Mouse (Mus musculus) hindbrain, embryonic 16.5 days (tissue): ENCODE measurements at regions not wholly inside any gene's neighbourhood (a gene's known extent, or its start where the extent isn't known, plus 50 kb on each side); places are given as distances from the start of the nearest gene placed in this dataset.
"Not testable (repeated sequence)": the region's sequence is repeated elsewhere in the genome, so short reads cannot be mapped to it uniquely, and the experiment has no call there.

Experiments used
- ATAC-seq: fragments of 200-750 bp; cut with Nextera tagmentation; 2 replicates; pipeline ENCODE4 v1.8.0; 2017; ENCODE audit warnings: moderate TSS enrichment, moderate library complexity
- H3K27ac ChIP-seq: fragments of 300-500 bp; sonication (generic); 2 replicates; pipeline ENCODE4 v1.5.1; 2014; ENCODE audit warnings: low read depth, mild to moderate bottlenecking, control low read depth, low read length, moderate library complexity
- H3K27me3 ChIP-seq: fragments of 300-500 bp; sonication (generic); replicated peaks from 2 replicates; pipeline ENCODE4 v1.6.1; 2014; ENCODE audit warnings: low read length; ENCODE audit not compliant: control insufficient read depth, insufficient read depth
- H3K36me3 ChIP-seq: fragments of 300-500 bp; sonication (generic); 2 replicates; pipeline ENCODE4 v1.6.1; 2014; ENCODE audit warnings: mild to moderate bottlenecking, low read length, moderate library complexity, mixed read lengths; ENCODE audit not compliant: control insufficient read depth, insufficient read depth
- H3K4me1 ChIP-seq: fragments of 300-500 bp; sonication (generic); 2 replicates; pipeline ENCODE4 v1.6.1; 2014; ENCODE audit warnings: low read depth, low read length; ENCODE audit not compliant: control insufficient read depth, insufficient read depth
- H3K4me2 ChIP-seq: fragments of 300-500 bp; sonication (generic); 2 replicates; pipeline ENCODE4 v1.6.1; 2014; ENCODE audit warnings: mild to moderate bottlenecking, low read length, control low read depth, moderate library complexity
- H3K4me3 ChIP-seq: fragments of 300-500 bp; sonication (generic); 2 replicates; pipeline ENCODE4 v1.5.1; 2014; ENCODE audit warnings: mild to moderate bottlenecking, low read length, control low read depth, moderate library complexity
- H3K9ac ChIP-seq: fragments of 300-500 bp; sonication (generic); 2 replicates; pipeline ENCODE4 v1.6.1; 2014; ENCODE audit warnings: low read depth, mild to moderate bottlenecking, control low read depth, low read length, moderate library complexity
- H3K9me3 ChIP-seq: fragments of 300-500 bp; sonication (generic); 2 replicates; pipeline ENCODE4 v1.6.1; 2014; ENCODE audit warnings: mild to moderate bottlenecking, low read length, moderate library complexity; ENCODE audit not compliant: control insufficient read depth
- WGBS: fragments of 180-500 bp; shearing (Covaris S2); extraction: QIAGEN DNeasy Blood & Tissue Kit; methylation state at CpG from one replicate; pipeline ENCODE4 v1.1.7; 2014; 5-methylcytosine and 5-hydroxymethylcytosine counted together

- Histone ChIP-seq H3K9ac (no peak overlapping the region), H3K4me1 (no peaks in the 10 kb centered on the region), H3K36me3 (no peaks in the 10 kb centered on the region), H3K4me2 (no peak overlapping the region), H3K27me3 (no peaks in the 10 kb centered on the region), H3K27ac (no peak overlapping the region), H3K4me3 (no peak overlapping the region), H3K9me3 (no peaks in the 10 kb centered on the region)
- 85% methylated on average over 4 of the region's 4 CpGs for WGBS
- no peak for ATAC-seq
Observed at GRCm38 (mm10) chr15:4630611-4631010, 96.4 kb upstream of the C6 start.

- no peaks in the 10 kb centered on the region for H3K4me1 ChIP-seq
- 90% methylated on average over 4 of the region's 4 CpGs for WGBS
- no peaks in the 10 kb centered on the region for H3K9me3 ChIP-seq
- H3K4me2 ChIP-seq = no peak overlapping the region
- H3K9ac ChIP-seq = no peak overlapping the region
- H3K27me3 ChIP-seq = no peaks in the 10 kb centered on the region
- H3K27ac ChIP-seq = no peak overlapping the region
- H3K36me3 ChIP-seq = no peaks in the 10 kb centered on the region
- H3K4me3 ChIP-seq = no peak overlapping the region
- no peak for ATAC-seq
Observed at GRCm38 (mm10) chr15:4641666-4642065, 85.3 kb upstream of the C6 start.

DNA sequence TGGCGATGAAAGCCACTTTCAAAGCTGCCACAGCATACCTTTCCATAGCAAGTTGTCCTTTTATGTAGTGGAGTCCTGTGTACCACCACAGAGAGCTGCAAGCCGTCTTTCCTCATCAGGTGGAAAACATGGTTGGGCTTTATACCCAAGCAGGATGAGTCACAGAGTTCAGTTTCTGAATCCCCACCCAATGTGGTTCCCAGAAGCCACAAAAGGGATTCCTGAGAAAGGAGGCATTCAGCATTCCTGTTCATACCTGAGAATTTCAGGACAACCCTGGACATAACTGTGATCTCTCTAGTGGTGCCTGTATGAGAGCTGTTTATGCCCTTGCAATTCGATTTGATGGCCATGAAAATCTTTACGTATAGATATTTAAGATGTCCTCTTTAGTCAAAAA lies 84.1 kb upstream of the C6 start:
- no peak overlapping the region for H3K27ac ChIP-seq
- H3K27me3 ChIP-seq = no peaks in the 10 kb centered on the region
- no peak for ATAC-seq
- no peaks in the 10 kb centered on the region for H3K4me1 ChIP-seq
- H3K9ac ChIP-seq = no peak overlapping the region
- H3K9me3 ChIP-seq = no peaks in the 10 kb centered on the region
- H3K4me2 ChIP-seq = no peak overlapping the region
- no peak overlapping the region for H3K4me3 ChIP-seq
- 83% methylated on average over 4 of the region's 4 CpGs for WGBS
- H3K36me3 ChIP-seq = no peaks in the 10 kb centered on the region

- Histone ChIP-seq H3K9me3 (no peaks in the 10 kb centered on the region), H3K4me1 (no peaks in the 10 kb centered on the region), H3K4me3 (no peak overlapping the region), H3K27ac (no peak overlapping the region), H3K27me3 (no peaks in the 10 kb centered on the region), H3K36me3 (no peaks in the 10 kb centered on the region), H3K9ac (no peak overlapping the region), H3K4me2 (no peak overlapping the region)
- 73% methylated on average over 4 of the region's 4 CpGs for WGBS
- peak; percentile 56; the same call in 1 of the 2 replicates for ATAC-seq
Observed at GRCm38 (mm10) chr15:4643888-4644606, 82.9 kb upstream of the C6 start.

DNA sequence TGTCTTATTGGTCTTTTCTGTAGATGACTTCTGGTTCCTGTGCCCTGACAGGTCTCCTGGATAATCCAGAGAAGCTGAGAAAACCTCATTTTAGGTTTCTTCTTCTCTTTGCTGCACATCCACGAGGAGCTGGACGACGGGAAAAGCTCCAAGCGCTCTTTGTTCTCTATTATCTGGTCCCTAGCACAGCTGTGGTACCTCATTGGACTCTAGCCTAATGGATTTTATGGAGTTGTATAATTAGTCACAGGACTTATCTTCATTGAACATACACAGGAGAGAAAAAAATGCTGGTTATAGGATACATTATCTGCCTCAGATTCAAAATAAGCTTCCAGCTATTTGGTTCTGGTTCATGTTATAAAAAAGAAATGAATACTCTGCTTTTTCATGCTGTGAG lies 78.3 kb upstream of the C6 start:
- no peak overlapping the region for H3K4me3 ChIP-seq
- H3K36me3 ChIP-seq = no peaks in the 10 kb centered on the region
- WGBS = 68% methylated on average over 4 of the region's 4 CpGs
- no peaks in the 10 kb centered on the region for H3K27me3 ChIP-seq
- 0 out of 2 replicates have a peak, but pooled peaks have one; percentile 61 for ATAC-seq
- H3K4me1 ChIP-seq = no peaks in the 10 kb centered on the region
- no peaks in the 10 kb centered on the region for H3K9me3 ChIP-seq
- H3K27ac ChIP-seq = no peak overlapping the region
- H3K9ac ChIP-seq = no peak overlapping the region
- H3K4me2 ChIP-seq = no peak overlapping the region

DNA sequence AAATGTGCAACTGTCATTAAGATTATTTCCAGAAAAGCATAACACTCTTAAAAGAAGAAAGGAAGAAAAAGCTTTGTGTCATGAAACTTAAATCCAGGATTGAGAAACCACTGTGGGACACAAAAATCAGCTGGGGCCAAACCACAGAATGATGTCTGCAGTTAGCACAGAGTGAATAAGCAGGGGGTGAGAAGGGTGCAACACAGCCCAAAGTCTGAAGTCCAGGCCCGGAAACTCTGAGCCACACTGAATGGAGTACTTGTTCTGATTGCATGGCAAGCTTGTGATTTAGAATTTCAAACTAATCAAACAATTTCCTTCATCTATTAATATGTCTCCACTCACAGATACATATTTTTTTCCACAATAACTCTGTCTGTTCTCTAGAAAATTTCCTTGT lies 73.3 kb upstream of the C6 start:
- no peak overlapping the region for H3K4me2 ChIP-seq
- WGBS = 93% methylated on average over 1 of the region's 1 CpGs
- H3K36me3 ChIP-seq = no peaks in the 10 kb centered on the region
- no peaks in the 10 kb centered on the region for H3K9me3 ChIP-seq
- ATAC-seq = no peak
- no peak overlapping the region for H3K27ac ChIP-seq
- no peaks in the 10 kb centered on the region for H3K27me3 ChIP-seq
- no peak overlapping the region for H3K9ac ChIP-seq
- H3K4me1 ChIP-seq = no peaks in the 10 kb centered on the region
- no peak overlapping the region for H3K4me3 ChIP-seq

GRCm38 (mm10) chr15:4672859-4673258 lies 54.1 kb upstream of the C6 start:
- not testable (repeated sequence) for H3K4me3 ChIP-seq, H3K9ac ChIP-seq, H3K27ac ChIP-seq, H3K4me1 ChIP-seq, H3K9me3 ChIP-seq, H3K4me2 ChIP-seq, H3K27me3 ChIP-seq, H3K36me3 ChIP-seq, ATAC-seq
- WGBS = 94% methylated on average over 7 of the region's 9 CpGs
